Mouse (Mus musculus): Measurements from ENCODE around the gene Pde4d.

- no peak for TF ChIP-seq EP300 (IDR thresholded peaks at IDR 0.05; ENCODE audit: low read depth in 1 of 2, low read length in 2 of 2)
- no peak for TF ChIP-seq MXI1 (IDR thresholded peaks at IDR 0.05; ENCODE audit: low read depth, low read length)
- peak; percentile 18 to 61 (median 24); a peak in 4 of 6 replicates for TF ChIP-seq CTCF (IDR thresholded peaks at IDR 0.05 in 2 of 3, conservative IDR thresholded peaks at IDR 0.05 in 1 of 3; ENCODE audit: control insufficient read depth in 1 of 3, insufficient read depth in 1 of 3, low read depth in 2 of 3, low read length in 3 of 3, poor library complexity in 1 of 3, severe bottlenecking in 1 of 3)
- no peak for TF ChIP-seq TBP (IDR thresholded peaks at IDR 0.05; ENCODE audit: low read depth, low read length)
- no peak for TF ChIP-seq MAX (IDR thresholded peaks at IDR 0.05; ENCODE audit: low read length)
Measured at GRCm38 (mm10) chr13:109519485-109519884, 1069.7 kb downstream of the Pde4d start.

Measured in MEL (cell line).